Mouse (Mus musculus) adrenal gland, adult 2 months (tissue): ENCODE results near the gene Fam163a. TPM values are rescaled to one million over a fixed set of nuclear protein-coding genes. Genes with fewer than 3 reads are reported as not detected.

ENCODE experiments used
- DNase-seq: peaks from one replicate; pipeline ENCODE4 v3.0.0; 2021
- polyA plus RNA-seq: library from polyadenylated mRNA; depleted of rRNA; stranded (reverse); fragments of >200 nt; gene quantifications from 2 replicates; pipeline ENCODE4 v1.2.3, GENCODE M21; 2012
- total RNA-seq, 2 experiments: library from RNA; stranded (reverse); gene quantifications; 2 replicates each; pipeline ENCODE4 v1.2.3; 2021

Fam163a gene
- total and polyA plus RNA-seq, 3 experiments: 4.3 to 15.7 (median 9.1) TPM

- DNase-seq: no peak
These were observed 3.8 kb downstream of the Fam163a start for GRCm38 (mm10) chr1:156201069-156201468.

DNA sequence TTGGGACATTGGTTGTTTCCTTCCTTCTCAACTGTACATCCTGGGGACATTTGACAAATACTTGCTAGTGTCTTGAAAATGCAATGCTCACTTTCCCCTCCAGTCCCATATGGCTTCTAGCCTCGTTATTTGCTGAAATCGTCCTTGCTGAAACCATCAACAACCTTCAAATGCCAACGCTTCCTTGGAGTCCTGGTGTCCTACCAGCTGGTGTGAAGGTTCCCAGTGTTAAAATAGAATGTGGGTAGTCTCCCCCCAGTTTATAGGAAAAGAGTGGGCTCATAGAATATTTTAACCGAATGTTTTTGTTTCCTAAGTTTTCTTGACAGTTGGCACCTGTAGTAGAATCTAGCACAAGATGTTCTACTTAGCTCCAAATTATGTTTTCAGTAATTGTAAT lies 7.2 kb downstream of the Fam163a start:
- DNase-seq: no peak

GRCm38 (mm10) chr1:156193292-156193691 lies 11.5 kb downstream of the Fam163a start:
- peak; percentile 38 for DNase-seq

- DNase-seq: no peak
These were observed 12.0 kb downstream of the Fam163a start for GRCm38 (mm10) chr1:156192853-156193252.

DNA sequence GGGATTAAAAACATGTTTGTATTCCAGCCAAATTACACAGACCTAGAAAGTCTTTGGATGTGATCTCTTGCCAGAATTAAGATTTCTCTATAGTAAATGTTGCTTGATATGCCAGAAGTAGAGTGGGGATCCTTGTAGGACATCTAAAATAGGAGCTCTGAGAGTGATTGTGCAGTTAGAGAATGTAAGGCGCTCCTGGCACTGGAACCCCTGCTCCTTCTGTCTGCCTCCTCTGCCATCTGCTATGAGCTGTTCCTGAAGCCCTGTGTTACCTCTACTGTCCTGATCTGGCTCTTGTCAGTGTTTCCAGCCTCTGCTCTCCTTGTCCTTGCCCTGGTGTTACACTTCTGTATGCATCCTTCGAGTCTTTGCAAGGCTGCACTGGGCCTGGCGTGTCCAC lies 18.2 kb downstream of the Fam163a start:
- no peak for DNase-seq

- peak; percentile 70 for DNase-seq
These were observed 20.7 kb downstream of the Fam163a start for GRCm38 (mm10) chr1:156184158-156184571.

GRCm38 (mm10) chr1:156183176-156183958 lies 21.5 kb downstream of the Fam163a start:
- no peak for DNase-seq

DNA sequence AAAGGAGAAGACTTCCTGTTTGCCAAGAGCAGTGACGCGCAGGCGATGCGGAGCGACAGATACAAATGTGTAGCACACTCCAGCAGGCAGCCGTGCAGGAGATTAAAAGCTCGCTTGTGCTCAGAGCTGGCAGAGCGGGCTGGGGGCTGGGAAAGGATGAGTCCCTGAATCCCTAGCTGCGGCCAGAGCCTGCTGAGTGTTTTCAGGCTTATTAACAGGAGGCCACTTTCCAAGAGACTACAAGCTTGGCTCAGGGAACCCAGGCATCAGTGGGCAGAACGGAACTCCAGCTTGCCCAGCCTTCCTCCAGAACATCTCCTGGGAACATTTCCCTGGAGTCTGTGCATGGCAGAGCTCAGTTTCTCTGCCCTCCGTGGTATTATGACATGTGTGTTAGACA lies 25.0 kb downstream of the Fam163a start:
- DNase-seq: no peak

GRCm38 (mm10) chr1:156168737-156169136 lies 36.1 kb downstream of the Fam163a start:
- no peak for DNase-seq

DNA sequence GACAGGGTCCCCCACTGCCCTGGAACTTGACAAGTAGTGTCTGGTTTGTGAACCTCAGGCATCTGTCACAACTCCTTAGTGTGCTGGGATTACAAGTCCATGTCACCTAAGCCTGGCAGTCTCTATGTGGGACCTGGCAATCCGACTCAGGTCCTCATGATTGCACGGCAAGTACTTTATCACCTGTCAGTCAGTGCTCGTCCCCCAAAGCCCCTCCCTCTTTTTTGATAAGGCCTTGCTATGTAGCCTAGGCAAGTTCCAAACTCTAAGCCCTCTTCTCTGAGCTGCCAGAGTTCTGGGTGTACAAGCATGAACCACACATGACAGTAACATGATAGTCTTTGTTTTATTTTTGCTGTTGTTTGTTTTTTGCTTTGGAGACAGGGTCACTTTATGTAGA lies 88.1 kb downstream of the Fam163a start:
- DNase-seq: no peak

- DNase-seq: no peak
These were observed 90.8 kb downstream of the Fam163a start for GRCm38 (mm10) chr1:156113884-156114499.

GRCm38 (mm10) chr1:156112142-156112541 lies 92.7 kb downstream of the Fam163a start:
- DNase-seq: no peak

- DNase-seq: no peak
These were observed 93.1 kb downstream of the Fam163a start for GRCm38 (mm10) chr1:156111728-156112127.

DNA sequence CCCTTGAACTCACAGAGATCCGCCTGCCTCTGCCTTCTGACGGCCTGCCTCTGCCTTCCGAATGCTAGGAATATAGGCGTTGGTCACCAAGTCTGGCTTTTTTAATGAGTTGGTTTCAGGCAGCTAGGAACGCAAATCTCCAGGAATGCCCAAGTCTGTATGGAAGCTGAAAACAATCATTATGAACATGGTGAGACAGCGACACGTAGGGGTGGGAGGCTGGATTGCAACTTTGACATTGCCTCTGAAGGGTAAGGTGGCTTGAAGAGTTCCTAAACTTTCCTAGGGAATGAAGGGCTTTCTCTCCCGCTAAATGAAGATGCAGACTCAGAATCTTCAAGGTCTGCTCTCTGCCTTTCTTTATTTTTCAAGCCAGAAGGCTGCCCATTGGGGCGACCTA lies 93.7 kb downstream of the Fam163a start:
- no peak for DNase-seq

GRCm38 (mm10) chr1:156108400-156108799 lies 96.4 kb downstream of the Fam163a start:
- no peak for DNase-seq

DNA sequence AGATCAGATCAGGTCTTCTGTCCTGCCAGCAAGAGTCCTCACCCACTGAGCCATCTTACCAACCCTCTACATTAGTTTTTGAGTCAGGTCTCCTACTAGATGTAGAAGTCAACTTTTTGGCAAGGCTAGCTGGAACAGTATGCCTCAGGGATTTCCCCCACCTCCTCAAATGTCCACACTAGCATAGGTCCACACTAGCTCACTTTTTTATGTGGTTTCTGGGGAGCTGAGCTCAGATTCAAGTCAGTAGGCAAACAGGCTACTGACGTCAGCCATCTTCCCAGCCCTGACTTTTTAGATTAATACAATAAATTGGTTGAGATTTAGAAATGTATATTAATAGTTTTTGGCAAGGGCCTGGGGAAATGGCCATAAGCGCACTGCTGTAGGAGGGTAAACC lies 97.4 kb downstream of the Fam163a start:
- DNase-seq: no peak

- no peak for DNase-seq
These were observed 99.4 kb downstream of the Fam163a start for GRCm38 (mm10) chr1:156105381-156105780.

- DNase-seq: no peak
These were observed 101.1 kb downstream of the Fam163a start for GRCm38 (mm10) chr1:156103763-156104162.

GRCm38 (mm10) chr1:156091811-156092210 lies 113.0 kb downstream of the Fam163a start:
- DNase-seq: no peak

GRCm38 (mm10) chr1:156090042-156090441 lies 114.8 kb downstream of the Fam163a start:
- DNase-seq: no peak

DNA sequence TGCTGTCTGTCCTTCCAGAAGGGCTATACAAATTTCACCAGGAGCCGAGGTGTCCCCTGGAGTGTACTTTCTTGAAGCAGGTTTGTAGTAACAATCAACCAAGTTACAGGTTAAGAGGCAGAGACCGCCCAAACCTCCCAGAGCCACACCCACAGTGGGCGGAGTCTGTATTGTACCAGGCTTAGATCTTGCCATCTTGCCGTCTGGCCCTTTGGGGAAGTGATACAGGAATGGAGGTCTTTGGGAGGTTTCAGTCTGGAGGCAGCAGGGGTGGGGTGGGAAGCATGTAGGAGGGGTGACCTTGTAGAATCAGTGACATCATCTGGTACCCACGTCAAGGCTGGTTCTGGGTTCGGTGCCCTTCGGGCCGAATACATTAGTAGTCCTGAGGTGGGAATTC lies 115.3 kb downstream of the Fam163a start:
- DNase-seq: no peak

DNA sequence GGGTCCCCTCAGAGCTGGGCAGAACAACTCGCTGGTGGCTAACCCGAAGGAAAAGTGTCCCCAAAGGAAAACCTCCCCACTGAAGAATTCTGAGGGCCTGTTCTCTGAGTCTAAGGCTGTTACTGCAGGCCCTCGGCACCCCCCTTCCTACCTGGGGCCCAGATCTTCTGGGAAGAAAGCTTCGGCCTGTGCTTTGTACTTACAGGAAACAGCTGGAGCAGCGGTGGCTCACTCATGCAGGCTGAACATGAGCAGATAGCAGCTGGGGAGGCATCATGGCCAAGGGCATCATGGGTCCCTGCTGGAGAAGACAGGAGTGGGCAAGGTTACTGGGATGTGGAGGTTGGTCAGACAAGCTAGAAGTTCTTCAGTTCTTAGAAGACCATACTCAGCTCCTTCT lies 117.2 kb downstream of the Fam163a start:
- no peak for DNase-seq

DNA sequence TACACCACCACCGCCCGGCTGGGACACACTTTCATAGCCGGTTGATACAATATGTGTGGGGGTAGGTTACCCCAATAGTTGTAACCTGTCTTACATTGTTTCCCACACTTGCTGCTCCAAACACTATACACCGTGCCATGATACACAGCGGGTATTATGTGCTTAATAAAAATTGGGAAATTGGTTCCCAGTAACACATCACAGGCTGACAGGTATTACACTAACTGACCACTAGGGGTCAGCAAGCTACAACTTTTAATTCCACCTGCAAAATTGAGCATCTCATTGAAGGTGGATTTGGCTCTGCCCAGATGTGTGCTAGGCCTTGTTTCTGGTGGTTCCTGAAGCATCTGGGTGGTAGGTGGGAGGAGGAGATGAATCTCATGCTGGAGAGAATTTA lies 119.1 kb downstream of the Fam163a start:
- no peak for DNase-seq

DNA sequence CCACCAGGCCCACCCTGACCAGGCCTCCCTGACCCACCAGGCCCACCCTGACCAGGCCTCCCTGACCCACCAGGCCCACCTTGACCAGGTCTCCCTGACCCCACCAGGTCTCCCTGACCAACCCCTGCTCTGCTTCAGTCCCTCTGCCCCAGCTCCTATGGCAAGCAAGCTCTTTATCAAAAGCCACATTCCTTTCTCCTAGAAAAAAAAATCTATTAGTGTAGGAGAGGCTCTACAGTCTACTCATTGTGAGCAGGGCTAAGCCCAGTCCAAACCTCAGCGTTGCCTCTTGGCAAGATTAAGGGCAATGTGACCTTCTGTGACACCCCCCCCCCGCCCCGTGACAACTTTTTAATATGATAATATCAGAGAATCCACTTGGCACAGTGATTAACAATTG lies 120.2 kb downstream of the Fam163a start:
- DNase-seq: no peak
